Mouse (Mus musculus) hindbrain, postnatal 0 days (tissue): ENCODE measurements at regions not wholly inside any gene's neighbourhood (a gene's known extent, or its start where the extent isn't known, plus 50 kb on each side); places are given as distances from the start of the nearest gene placed in this dataset.

Source experiments
- ATAC-seq: fragments of 200-750 bp; cut with Nextera tagmentation; 2 replicates; pipeline ENCODE4 v1.8.0; 2017; ENCODE audit warnings: mild to moderate bottlenecking, moderate TSS enrichment, moderate library complexity
- DNase-seq: peaks from one replicate; pipeline ENCODE4 v3.0.0-alpha.2; 2015; ENCODE audit warnings: low spot score
- H3K27ac ChIP-seq: fragments of 300-500 bp; sonication (generic); 2 replicates; pipeline ENCODE4 v1.5.1; 2014; ENCODE audit warnings: mild to moderate bottlenecking
- H3K27me3 ChIP-seq: fragments of 300-500 bp; sonication (generic); 2 replicates; pipeline ENCODE4 v1.6.1; 2014; ENCODE audit warnings: low read length, mixed read lengths; ENCODE audit not compliant: insufficient read depth
- H3K36me3 ChIP-seq: fragments of 300-500 bp; sonication (generic); 2 replicates; pipeline ENCODE4 v1.6.1; 2014; ENCODE audit warnings: low read length, mixed read lengths; ENCODE audit not compliant: insufficient read depth
- H3K4me1 ChIP-seq: fragments of 300-500 bp; sonication (generic); 2 replicates; pipeline ENCODE4 v1.6.1; 2014; ENCODE audit warnings: antibody characterized with exemption, low read length, mixed read lengths; ENCODE audit not compliant: insufficient read depth
- H3K4me2 ChIP-seq: fragments of 300-500 bp; sonication (generic); 2 replicates; pipeline ENCODE4 v1.6.1; 2014; ENCODE audit warnings: low read depth, mild to moderate bottlenecking, low read length, moderate library complexity, mixed read lengths
- H3K4me3 ChIP-seq: fragments of 300-500 bp; sonication (generic); 2 replicates; pipeline ENCODE4 v1.5.1; 2014; ENCODE audit warnings: low read length
- H3K9ac ChIP-seq: fragments of 300-500 bp; sonication (generic); replicated peaks from 2 replicates; pipeline ENCODE4 v1.6.1; 2014; ENCODE audit warnings: mild to moderate bottlenecking, low read length, moderate library complexity, mixed read lengths
- H3K9me3 ChIP-seq: fragments of 300-500 bp; sonication (generic); 2 replicates; pipeline ENCODE4 v1.6.1; 2016; ENCODE audit warnings: low read length, mixed read lengths
- CTCF ChIP-seq: IDR thresholded peaks from 2 replicates; pipeline ENCODE4 v1.5.1; 2016; ENCODE audit warnings: antibody characterized with exemption, control low read depth, low read depth
- WGBS: fragments of 180-500 bp; shearing (Covaris S2); extraction: QIAGEN DNeasy Blood & Tissue Kit; methylation state at CpG from one replicate; pipeline ENCODE4 v1.1.7; 2014; 5-methylcytosine and 5-hydroxymethylcytosine counted together

DNA sequence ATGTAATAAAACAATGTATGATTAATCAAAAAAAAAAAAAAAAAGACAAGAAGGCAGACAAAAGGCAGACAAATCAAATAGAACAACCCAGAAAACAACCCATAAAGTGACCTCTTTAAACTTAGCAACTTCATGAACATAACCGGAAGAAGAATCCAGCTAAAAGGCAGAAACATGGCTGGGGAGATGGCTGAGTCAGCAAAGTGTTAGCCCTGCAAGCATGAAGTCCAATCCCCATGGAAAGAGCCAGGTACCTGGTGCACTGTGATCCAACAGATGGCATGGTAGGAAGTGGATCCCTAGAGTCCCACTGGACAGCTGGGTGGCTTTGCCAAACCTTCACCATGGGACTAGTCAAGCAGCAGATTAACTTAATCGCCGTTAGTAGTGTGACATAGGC is 90.9 kb downstream of the Cyp26a1 start:
- WGBS: 83% methylated on average over 3 of the region's 3 CpGs
- no peak for TF ChIP-seq CTCF

GRCm38 (mm10) chr19:37789576-37790180 is 92.1 kb downstream of the Cyp26a1 start:
- 49% methylated on average over 12 of the region's 12 CpGs for WGBS
- Histone ChIP-seq H3K4me3 (no peak overlapping the region), H3K4me1 (no peaks in the 10 kb centered on the region), H3K9me3 (no peaks in the 10 kb centered on the region), H3K4me2 (no peak overlapping the region), H3K36me3 (no peaks in the 10 kb centered on the region), H3K27me3 (no peaks in the 10 kb centered on the region), H3K27ac (no peak overlapping the region), H3K9ac (no peak overlapping the region)
- DNase-seq (no peak), ATAC-seq (no peak)
- TF ChIP-seq CTCF: no peak

More for the DNA sequence above, 90.9 kb downstream of the Cyp26a1 start:
- no peak overlapping the region for H3K9ac ChIP-seq
- DNase-seq (no peak), ATAC-seq (no peak)
- no peak overlapping the region for H3K27ac ChIP-seq
- H3K4me2 ChIP-seq: no peak overlapping the region
- no peaks in the 10 kb centered on the region for H3K36me3 ChIP-seq
- H3K4me3 ChIP-seq: no peak overlapping the region
- H3K9me3 ChIP-seq: no peaks in the 10 kb centered on the region
- no peaks in the 10 kb centered on the region for H3K4me1 ChIP-seq
- H3K27me3 ChIP-seq: no peaks in the 10 kb centered on the region

DNA sequence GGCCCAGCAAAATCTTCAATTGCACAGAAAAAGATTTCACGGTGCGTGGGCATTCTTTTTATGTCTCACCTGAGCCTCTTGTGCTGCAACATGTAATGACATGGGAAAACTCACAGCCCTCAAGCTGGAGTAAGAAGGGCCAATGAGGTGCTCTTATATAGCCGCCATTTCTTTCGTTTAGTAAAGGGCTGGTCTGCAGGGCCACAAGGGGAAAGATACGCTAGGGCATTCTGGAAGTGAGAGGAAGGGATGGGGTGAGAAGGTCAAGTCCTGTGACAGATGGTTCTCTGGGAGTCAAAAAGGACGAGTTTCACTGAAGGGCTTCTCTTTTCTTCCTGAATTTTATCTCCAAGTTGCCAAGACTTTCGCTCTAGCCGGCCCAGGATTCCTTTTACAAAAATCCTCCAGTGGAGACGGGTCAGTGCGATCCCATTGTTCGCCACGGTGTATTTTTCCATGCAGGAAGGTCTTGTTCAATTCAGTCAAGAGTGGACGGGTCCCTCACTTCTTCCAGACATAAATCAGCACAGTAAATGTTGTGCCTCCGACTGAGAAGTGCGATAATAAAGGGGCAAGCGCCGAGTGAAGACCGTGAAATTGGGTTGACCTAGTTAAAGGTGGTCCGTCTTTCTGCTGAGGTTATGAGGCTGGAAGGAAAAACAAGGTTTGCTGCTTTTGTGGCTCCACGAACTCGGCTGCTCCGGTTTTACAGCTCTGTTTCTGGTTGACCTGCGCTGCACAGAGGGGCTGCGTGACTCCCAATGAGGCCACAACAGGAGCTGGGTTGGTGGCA is 92.9 kb downstream of the Cyp26a1 start:
- no peak overlapping the region for H3K9ac ChIP-seq
- 0 out of 2 replicates have a peak overlapping the region, but pooled peaks have one; percentile 17 for H3K4me3 ChIP-seq
- DNase-seq (no peak), ATAC-seq (peak; percentile 68; the same call in 1 of the 2 replicates)
- H3K27me3 ChIP-seq: no peaks in the 10 kb centered on the region
- 21% methylated on average over 24 of the region's 24 CpGs for WGBS
- peak overlapping the region; percentile 44 for H3K4me2 ChIP-seq
- no peak overlapping the region for H3K27ac ChIP-seq
- no peak for TF ChIP-seq CTCF
- H3K36me3 ChIP-seq: no peaks in the 10 kb centered on the region
- no peaks in the 10 kb centered on the region for H3K4me1 ChIP-seq
- no peaks in the 10 kb centered on the region for H3K9me3 ChIP-seq

DNA sequence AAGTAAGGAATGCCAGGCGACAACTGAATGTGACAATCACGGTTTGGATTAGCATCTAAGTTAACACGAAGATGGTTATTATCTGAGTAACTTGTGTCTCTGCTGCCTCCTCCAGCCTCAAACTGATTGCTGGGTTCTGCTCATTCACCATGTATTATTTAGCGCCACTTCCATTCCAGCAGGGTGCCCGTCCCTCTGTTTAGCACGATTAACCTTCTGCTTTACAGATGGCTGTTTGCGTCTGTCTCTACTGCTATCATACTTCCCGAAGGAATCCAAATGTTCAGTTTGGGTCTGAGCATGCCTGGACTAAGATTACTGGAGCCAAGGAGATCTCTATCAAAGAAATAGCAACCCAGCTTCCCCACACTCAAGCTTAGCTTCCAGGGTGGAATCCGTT is 95.6 kb downstream of the Cyp26a1 start:
- no peaks in the 10 kb centered on the region for H3K9me3 ChIP-seq
- no peaks in the 10 kb centered on the region for H3K27me3 ChIP-seq
- no peak for DNase-seq
- H3K4me2 ChIP-seq: no peak overlapping the region
- 69% methylated on average over 9 of the region's 9 CpGs for WGBS
- H3K4me1 ChIP-seq: no peaks in the 10 kb centered on the region
- no peak overlapping the region for H3K4me3 ChIP-seq
- no peak overlapping the region for H3K9ac ChIP-seq
- no peak for ATAC-seq
- H3K36me3 ChIP-seq: no peaks in the 10 kb centered on the region
- no peak for TF ChIP-seq CTCF
- H3K27ac ChIP-seq: no peak overlapping the region

- WGBS: 78% methylated on average over 18 of the region's 18 CpGs
These were observed 98.2 kb downstream of the Cyp26a1 start for GRCm38 (mm10) chr19:37795552-37796343.

GRCm38 (mm10) chr19:37800161-37800660 is 102.6 kb downstream of the Cyp26a1 start:
- TF ChIP-seq CTCF: no peak
- Histone ChIP-seq H3K36me3 (no peaks in the 10 kb centered on the region), H3K4me3 (no peak overlapping the region), H3K9me3 (no peaks in the 10 kb centered on the region), H3K27ac (no peak overlapping the region), H3K27me3 (no peaks in the 10 kb centered on the region), H3K9ac (no peak overlapping the region), H3K4me2 (no peak overlapping the region), H3K4me1 (no peaks in the 10 kb centered on the region)
- DNase-seq: no peak
- ATAC-seq: no peak
- 82% methylated on average over 3 of the region's 3 CpGs for WGBS

More at GRCm38 (mm10) chr19:37795552-37796343, 98.2 kb downstream of the Cyp26a1 start:
- Histone ChIP-seq H3K4me3 (no peak overlapping the region), H3K9ac (no peak overlapping the region), H3K36me3 (no peaks in the 10 kb centered on the region), H3K9me3 (no peaks in the 10 kb centered on the region), H3K4me1 (no peaks in the 10 kb centered on the region), H3K27ac (no peak overlapping the region), H3K4me2 (no peak overlapping the region), H3K27me3 (no peaks in the 10 kb centered on the region)
- no peak for TF ChIP-seq CTCF
- no peak for ATAC-seq
- DNase-seq: peak; percentile 36
